Mouse (Mus musculus) megakaryocyte, embryonic 14.5 days (primary cell): ENCODE measurements around the gene Gipc3. TPM values are rescaled to one million over a fixed set of nuclear protein-coding genes. Genes with fewer than 3 reads are reported as not detected.

ENCODE experiments used
- H3K27me3 ChIP-seq: replicated peaks from 2 replicates; pipeline ENCODE3; 2012; ENCODE audit warnings: inconsistent platforms
- H3K36me3 ChIP-seq: replicated peaks from 2 replicates; pipeline ENCODE3; 2012; ENCODE audit warnings: low read length, inconsistent platforms, mixed read lengths
- H3K4me1 ChIP-seq: 2 replicates; pipeline ENCODE4 v1.6.1; 2012; ENCODE audit warnings: inconsistent platforms
- H3K4me3 ChIP-seq: replicated peaks from 2 replicates; pipeline ENCODE3; 2012; ENCODE audit warnings: moderate library complexity, mild to moderate bottlenecking, inconsistent platforms
- H3K9me3 ChIP-seq: 2 replicates; pipeline ENCODE4 v1.6.1; 2012; ENCODE audit warnings: inconsistent platforms
- FLI1 ChIP-seq: IDR thresholded peaks from 2 replicates; pipeline ENCODE4 v1.6.1; 2012; ENCODE audit warnings: low read length, inconsistent platforms, mixed read lengths
- GATA1 ChIP-seq: IDR thresholded peaks from 3 replicates; pipeline ENCODE4 v1.6.1; 2012; ENCODE audit warnings: mixed read lengths, low read length, inconsistent platforms, borderline replicate concordance
- polyA plus RNA-seq: library from polyadenylated mRNA; stranded (reverse); fragments of >175 nt; gene quantifications from 2 replicates; pipeline ENCODE4 v1.2.3, GENCODE M21; 2012; ENCODE audit warnings: low replicate concordance; ENCODE audit not compliant: insufficient read depth

Gene Gipc3
- polyA plus RNA-seq, 1 experiment = 2.9 TPM

- no peaks in the 10 kb centered on the region for H3K9me3 ChIP-seq
- H3K36me3 ChIP-seq = peaks cover 75% of the 10 kb centered on the region
- H3K4me3 ChIP-seq = peak overlapping the region; percentile 93
- peaks cover 87% of the 10 kb centered on the region for H3K4me1 ChIP-seq
- no peak for TF ChIP-seq FLI1
- no peak for TF ChIP-seq GATA1
- no peaks in the 10 kb centered on the region for H3K27me3 ChIP-seq
Measured at GRCm38 (mm10) chr10:81303761-81304160, 39.3 kb downstream of the Gipc3 start.

- Histone ChIP-seq H3K27me3 (no peaks in the 10 kb centered on the region), H3K4me3 (peak overlapping the region; percentile 93), H3K36me3 (peaks cover 75% of the 10 kb centered on the region), H3K4me1 (peaks cover 91% of the 10 kb centered on the region), H3K9me3 (no peaks in the 10 kb centered on the region)
- TF ChIP-seq FLI1 (no peak), GATA1 (no peak)
Measured at GRCm38 (mm10) chr10:81303258-81303657, 39.8 kb downstream of the Gipc3 start.

- TF ChIP-seq GATA1 (no peak), FLI1 (no peak)
- peaks cover 95% of the 10 kb centered on the region for H3K4me1 ChIP-seq
- H3K9me3 ChIP-seq = no peaks in the 10 kb centered on the region
- peaks cover 71% of the 10 kb centered on the region for H3K36me3 ChIP-seq
- peak overlapping the region; percentile 93 for H3K4me3 ChIP-seq
- H3K27me3 ChIP-seq = no peaks in the 10 kb centered on the region
Measured at GRCm38 (mm10) chr10:81302781-81303218, 40.3 kb downstream of the Gipc3 start.

GRCm38 (mm10) chr10:81302288-81302687 lies 40.8 kb downstream of the Gipc3 start:
- Histone ChIP-seq H3K9me3 (no peaks in the 10 kb centered on the region), H3K4me3 (peak overlapping the region; percentile 93), H3K4me1 (peaks cover 96% of the 10 kb centered on the region), H3K36me3 (peaks cover 66% of the 10 kb centered on the region), H3K27me3 (no peaks in the 10 kb centered on the region)
- no peak for TF ChIP-seq GATA1
- no peak for TF ChIP-seq FLI1

- Histone ChIP-seq H3K9me3 (no peaks in the 10 kb centered on the region), H3K27me3 (no peaks in the 10 kb centered on the region), H3K36me3 (peaks cover 62% of the 10 kb centered on the region), H3K4me3 (no peak overlapping the region), H3K4me1 (peaks cover 99% of the 10 kb centered on the region)
- TF ChIP-seq GATA1 (no peak), FLI1 (no peak)
Measured at GRCm38 (mm10) chr10:81301321-81301720, 41.7 kb downstream of the Gipc3 start.

- H3K4me1 ChIP-seq = peaks cover 100% of the 10 kb centered on the region
- H3K4me3 ChIP-seq = peak overlapping the region; percentile 90
- peaks cover 62% of the 10 kb centered on the region for H3K36me3 ChIP-seq
- H3K9me3 ChIP-seq = no peaks in the 10 kb centered on the region
- H3K27me3 ChIP-seq = no peaks in the 10 kb centered on the region
- TF ChIP-seq GATA1 (no peak), FLI1 (no peak)
Measured at GRCm38 (mm10) chr10:81300352-81300907, 42.6 kb downstream of the Gipc3 start.

GRCm38 (mm10) chr10:81299585-81300351 lies 43.3 kb downstream of the Gipc3 start:
- H3K9me3 ChIP-seq = no peaks in the 10 kb centered on the region
- peaks cover 62% of the 10 kb centered on the region for H3K36me3 ChIP-seq
- H3K27me3 ChIP-seq = no peaks in the 10 kb centered on the region
- peaks cover 100% of the 10 kb centered on the region for H3K4me1 ChIP-seq
- TF ChIP-seq FLI1 = no peak
- no peak for TF ChIP-seq GATA1
- peak overlapping the region; percentile 90 for H3K4me3 ChIP-seq

- peaks cover 100% of the 10 kb centered on the region for H3K4me1 ChIP-seq
- peak overlapping the region; percentile 90 for H3K4me3 ChIP-seq
Measured at GRCm38 (mm10) chr10:81298369-81299100, 44.5 kb downstream of the Gipc3 start.

GRCm38 (mm10) chr10:81297845-81298244 lies 45.2 kb downstream of the Gipc3 start:
- Histone ChIP-seq H3K4me1 (peaks cover 96% of the 10 kb centered on the region), H3K9me3 (no peaks in the 10 kb centered on the region), H3K36me3 (peaks cover 67% of the 10 kb centered on the region), H3K4me3 (peak overlapping the region; percentile 90), H3K27me3 (no peaks in the 10 kb centered on the region)
- TF ChIP-seq GATA1 = no peak
- no peak for TF ChIP-seq FLI1

More at GRCm38 (mm10) chr10:81298369-81299100, 44.5 kb downstream of the Gipc3 start:
- Histone ChIP-seq H3K9me3 (no peaks in the 10 kb centered on the region), H3K27me3 (no peaks in the 10 kb centered on the region), H3K36me3 (peaks cover 67% of the 10 kb centered on the region)
- no peak for TF ChIP-seq FLI1
- no peak for TF ChIP-seq GATA1
